Mouse (Mus musculus): ENCODE results near the gene Gm3500.
"Not testable (repeated sequence)": the region's sequence is repeated elsewhere in the genome, so short reads cannot be mapped to it uniquely, and the experiment has no call there.

Gene Gm3500

DNA sequence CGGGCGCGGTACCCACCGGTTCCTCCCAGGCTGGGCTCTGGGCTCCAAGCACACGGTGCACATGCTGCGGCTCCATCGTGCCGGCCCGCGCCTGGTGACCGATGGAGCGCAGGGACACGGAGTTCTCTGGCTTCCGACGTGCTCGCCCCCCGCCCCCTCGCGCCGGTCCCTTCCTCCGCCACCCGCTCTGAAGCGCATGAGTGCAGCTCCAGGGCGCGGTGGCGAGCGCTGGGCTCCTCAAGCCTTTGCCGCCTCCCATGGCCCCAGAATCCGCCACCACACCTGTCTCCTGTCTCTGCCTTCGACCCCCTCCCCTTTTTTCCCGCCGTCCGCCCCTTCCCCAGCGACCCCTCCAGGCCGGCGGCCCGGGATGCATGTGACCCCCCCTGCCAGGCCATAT is at the start of gene Gm3500:
TSS of gene Gm3500 (minus strand) at position 101 of the 400 bp plus-strand sequence.
- not testable (repeated sequence) for DNase-seq (ENCODE audit: extremely low spot score, low spot score)

DNA sequence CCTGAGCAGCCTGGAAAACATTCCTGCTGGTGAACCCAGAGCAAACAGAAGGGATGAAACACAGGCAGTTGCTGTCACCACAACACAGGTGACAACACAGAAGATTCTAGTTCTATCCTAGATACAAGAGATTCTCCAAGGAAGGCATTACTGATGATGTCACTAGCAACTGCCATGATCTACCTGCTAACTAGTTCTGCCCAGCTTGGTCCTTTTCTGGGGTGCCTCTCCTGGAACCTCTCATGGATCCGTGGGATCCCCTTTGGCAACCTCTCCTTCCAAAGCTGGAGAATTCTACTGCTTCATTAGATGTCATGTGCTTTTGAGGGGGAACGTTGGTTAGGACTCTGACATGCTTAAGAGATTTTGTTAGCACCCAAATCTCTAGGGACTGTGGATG is 54.0 kb downstream of the Gm3500 start, which contains the start of gene Gm3542:
TSS of gene Gm3542 (minus strand) at position 101 of the 400 bp plus-strand sequence.
- DNase-seq (ENCODE audit: extremely low spot score, low spot score), result not testable (repeated sequence)

All from neural tube, embryonic 10.5 days (tissue).